Mouse (Mus musculus): ENCODE data around the gene Ctsll3. TPM values are rescaled to one million over a fixed set of nuclear protein-coding genes. Genes with fewer than 3 reads are reported as not detected.
A peak's percentile ranks its signal among the peaks of the same experiment; 100 is the strongest.

Gene Ctsll3
- not detected in 2 replicates for polyA plus RNA-seq (2012; rRNA removed)

- WGBS = 69% methylated on average over 1 of the region's 1 CpGs
- no peak for TF ChIP-seq POLR2A (IDR thresholded peaks at IDR 0.05; ENCODE audit: low read depth, low read length)
- no peak for TF ChIP-seq CTCF (IDR thresholded peaks at IDR 0.05; ENCODE audit: extremely low read depth, insufficient read length, insufficient replicate concordance, low read depth, low read length)
- Histone ChIP-seq H3K27ac (ENCODE audit: insufficient read depth, low read depth, low read length) (no peak within 1 kb of the TSS), H3K4me3 (ENCODE audit: low read depth, low read length) (no peak within 1 kb of the TSS), H3K27me3 (ENCODE audit: control insufficient read depth, insufficient read depth, low read length) (no peaks in the 10 kb centered on the region), H3K36me3 (ENCODE audit: control insufficient read depth, insufficient read depth, low read length) (no peaks in the 10 kb centered on the region), H3K4me1 (ENCODE audit: control insufficient read depth, insufficient read depth, insufficient read length, low read length) (no peaks in the 10 kb centered on the region)
Observed at GRCm38 (mm10) chr13:60802749-60803148, at the start of gene Ctsll3. Ctsll3 (minus strand) TSS chr13:60802849.

GRCm38 (mm10) chr13:60848241-60849120, 45.8 kb upstream of the Ctsll3 start:
- peak overlapping the region; percentile 46 for H3K27ac ChIP-seq (ENCODE audit: insufficient read depth, low read depth, low read length)
- 73% methylated on average over 4 of the region's 4 CpGs for WGBS

GRCm38 (mm10) chr13:60843153-60843552, 40.5 kb upstream of the Ctsll3 start:
- Histone ChIP-seq H3K4me3 (ENCODE audit: low read depth, low read length) (no peak overlapping the region), H3K4me1 (ENCODE audit: control insufficient read depth, insufficient read depth, insufficient read length, low read length) (no peaks in the 10 kb centered on the region), H3K36me3 (ENCODE audit: control insufficient read depth, insufficient read depth, low read length) (no peaks in the 10 kb centered on the region), H3K27me3 (ENCODE audit: control insufficient read depth, insufficient read depth, low read length) (no peaks in the 10 kb centered on the region), H3K27ac (ENCODE audit: insufficient read depth, low read depth, low read length) (no peak overlapping the region)
- TF ChIP-seq CTCF (IDR thresholded peaks at IDR 0.05; ENCODE audit: extremely low read depth, insufficient read length, insufficient replicate concordance, low read depth, low read length) = no peak
- TF ChIP-seq POLR2A (IDR thresholded peaks at IDR 0.05; ENCODE audit: low read depth, low read length) = no peak
- WGBS = 66% methylated on average over 6 of the region's 8 CpGs

More at GRCm38 (mm10) chr13:60848241-60849120, 45.8 kb upstream of the Ctsll3 start:
- no peaks in the 10 kb centered on the region for H3K27me3 ChIP-seq (ENCODE audit: control insufficient read depth, insufficient read depth, low read length)
- H3K4me1 ChIP-seq (ENCODE audit: control insufficient read depth, insufficient read depth, insufficient read length, low read length) = no peaks in the 10 kb centered on the region
- H3K4me3 ChIP-seq (ENCODE audit: low read depth, low read length) = no peak overlapping the region
- H3K36me3 ChIP-seq (ENCODE audit: control insufficient read depth, insufficient read depth, low read length) = no peaks in the 10 kb centered on the region
- TF ChIP-seq CTCF (IDR thresholded peaks at IDR 0.05; ENCODE audit: extremely low read depth, insufficient read length, insufficient replicate concordance, low read depth, low read length) = no peak
- no peak for TF ChIP-seq POLR2A (IDR thresholded peaks at IDR 0.05; ENCODE audit: low read depth, low read length)

DNA sequence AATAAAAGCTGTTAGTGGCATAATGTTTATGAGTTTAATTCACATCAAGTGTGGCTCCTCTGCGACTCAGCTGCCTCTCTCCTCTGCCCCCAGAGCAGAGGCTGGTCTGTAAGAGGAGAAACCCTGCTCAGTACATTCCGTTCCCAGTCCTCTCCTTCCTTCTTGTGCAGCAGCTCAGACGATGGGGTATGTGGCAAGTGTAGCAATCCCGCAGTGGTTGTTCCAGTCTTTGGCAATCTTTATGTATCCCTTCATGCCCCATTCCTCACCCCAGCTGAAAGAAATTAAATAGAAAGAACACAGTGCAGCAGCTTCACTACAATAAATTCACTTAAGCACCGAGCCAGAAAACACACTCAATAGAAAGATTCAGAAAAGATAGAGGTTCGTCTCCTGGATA, 40.1 kb upstream of the Ctsll3 start:
- H3K4me1 ChIP-seq (ENCODE audit: control insufficient read depth, insufficient read depth, insufficient read length, low read length) = no peaks in the 10 kb centered on the region
- no peak overlapping the region for H3K27ac ChIP-seq (ENCODE audit: insufficient read depth, low read depth, low read length)
- WGBS = 59% methylated on average over 6 of the region's 6 CpGs
- no peaks in the 10 kb centered on the region for H3K36me3 ChIP-seq (ENCODE audit: control insufficient read depth, insufficient read depth, low read length)
- no peak overlapping the region for H3K4me3 ChIP-seq (ENCODE audit: low read depth, low read length)
- H3K27me3 ChIP-seq (ENCODE audit: control insufficient read depth, insufficient read depth, low read length) = no peaks in the 10 kb centered on the region
- TF ChIP-seq CTCF (IDR thresholded peaks at IDR 0.05; ENCODE audit: extremely low read depth, insufficient read length, insufficient replicate concordance, low read depth, low read length) = no peak
- TF ChIP-seq POLR2A (IDR thresholded peaks at IDR 0.05; ENCODE audit: low read depth, low read length) = no peak

GRCm38 (mm10) chr13:60839353-60839902, 36.8 kb upstream of the Ctsll3 start:
- WGBS = 62% methylated on average over 2 of the region's 2 CpGs
- Histone ChIP-seq H3K36me3 (ENCODE audit: control insufficient read depth, insufficient read depth, low read length) (no peaks in the 10 kb centered on the region), H3K27ac (ENCODE audit: insufficient read depth, low read depth, low read length) (no peak overlapping the region), H3K4me1 (ENCODE audit: control insufficient read depth, insufficient read depth, insufficient read length, low read length) (no peaks in the 10 kb centered on the region), H3K27me3 (ENCODE audit: control insufficient read depth, insufficient read depth, low read length) (no peaks in the 10 kb centered on the region), H3K4me3 (ENCODE audit: low read depth, low read length) (no peak overlapping the region)
- no peak for TF ChIP-seq CTCF (IDR thresholded peaks at IDR 0.05; ENCODE audit: extremely low read depth, insufficient read length, insufficient replicate concordance, low read depth, low read length)
- TF ChIP-seq POLR2A (IDR thresholded peaks at IDR 0.05; ENCODE audit: low read depth, low read length) = no peak

DNA sequence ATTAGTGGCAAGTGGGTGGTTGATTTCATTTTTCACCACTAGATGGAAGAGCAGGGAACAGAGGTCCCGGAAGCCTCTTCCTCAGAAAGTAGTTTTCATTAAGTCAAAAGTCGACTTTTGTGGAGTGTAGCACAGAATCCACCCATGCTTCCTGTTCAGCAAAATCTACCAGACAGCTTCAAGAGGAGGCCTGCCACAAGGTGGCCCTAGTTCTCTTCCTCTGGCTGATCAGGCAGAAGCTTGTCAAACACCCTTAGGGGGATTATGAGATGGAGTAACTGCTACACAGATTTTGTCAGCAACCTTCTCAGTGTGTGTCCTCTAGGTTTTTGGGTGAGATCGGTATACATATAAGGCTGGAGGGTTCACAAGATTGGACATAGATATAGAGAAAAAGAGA, 23.4 kb upstream of the Ctsll3 start:
- no peak overlapping the region for H3K4me3 ChIP-seq (ENCODE audit: low read depth, low read length)
- H3K36me3 ChIP-seq (ENCODE audit: control insufficient read depth, insufficient read depth, low read length) = no peaks in the 10 kb centered on the region
- TF ChIP-seq CTCF (IDR thresholded peaks at IDR 0.05; ENCODE audit: extremely low read depth, insufficient read length, insufficient replicate concordance, low read depth, low read length) (no peak), POLR2A (IDR thresholded peaks at IDR 0.05; ENCODE audit: low read depth, low read length) (no peak)
- 39% methylated on average over 3 of the region's 3 CpGs for WGBS
- no peak overlapping the region for H3K27ac ChIP-seq (ENCODE audit: insufficient read depth, low read depth, low read length)
- H3K27me3 ChIP-seq (ENCODE audit: control insufficient read depth, insufficient read depth, low read length) = no peaks in the 10 kb centered on the region
- no peaks in the 10 kb centered on the region for H3K4me1 ChIP-seq (ENCODE audit: control insufficient read depth, insufficient read depth, insufficient read length, low read length)

- H3K27ac ChIP-seq (ENCODE audit: insufficient read depth, low read depth, low read length) = no peak overlapping the region
- H3K4me3 ChIP-seq (ENCODE audit: low read depth, low read length) = no peak overlapping the region
- no peak for TF ChIP-seq CTCF (IDR thresholded peaks at IDR 0.05; ENCODE audit: extremely low read depth, insufficient read length, insufficient replicate concordance, low read depth, low read length)
- no peak for TF ChIP-seq POLR2A (IDR thresholded peaks at IDR 0.05; ENCODE audit: low read depth, low read length)
- no peaks in the 10 kb centered on the region for H3K4me1 ChIP-seq (ENCODE audit: control insufficient read depth, insufficient read depth, insufficient read length, low read length)
- H3K36me3 ChIP-seq (ENCODE audit: control insufficient read depth, insufficient read depth, low read length) = no peaks in the 10 kb centered on the region
- H3K27me3 ChIP-seq (ENCODE audit: control insufficient read depth, insufficient read depth, low read length) = no peaks in the 10 kb centered on the region
- WGBS = 44% methylated on average over 3 of the region's 3 CpGs
Observed at GRCm38 (mm10) chr13:60820486-60821175, 18.0 kb upstream of the Ctsll3 start.
